Mouse (Mus musculus) adrenal gland, postnatal 25 days (tissue): Measurements from ENCODE around the gene Lemd2. TPM values are rescaled to one million over a fixed set of nuclear protein-coding genes. Genes with fewer than 3 reads are reported as not detected.
A peak's percentile ranks its signal among the peaks of the same experiment; 100 is the strongest.

Experiments used
- DNase-seq: peaks from one replicate; pipeline ENCODE4 v3.0.0; 2021; ENCODE audit warnings: mixed read lengths
- total RNA-seq: library from RNA; stranded (reverse); gene quantifications from 2 replicates; pipeline ENCODE4 v1.2.3, GENCODE M21; 2021

The Lemd2 gene
- total RNA-seq, 1 experiment from 2014 or later: 81.1 TPM

DNA sequence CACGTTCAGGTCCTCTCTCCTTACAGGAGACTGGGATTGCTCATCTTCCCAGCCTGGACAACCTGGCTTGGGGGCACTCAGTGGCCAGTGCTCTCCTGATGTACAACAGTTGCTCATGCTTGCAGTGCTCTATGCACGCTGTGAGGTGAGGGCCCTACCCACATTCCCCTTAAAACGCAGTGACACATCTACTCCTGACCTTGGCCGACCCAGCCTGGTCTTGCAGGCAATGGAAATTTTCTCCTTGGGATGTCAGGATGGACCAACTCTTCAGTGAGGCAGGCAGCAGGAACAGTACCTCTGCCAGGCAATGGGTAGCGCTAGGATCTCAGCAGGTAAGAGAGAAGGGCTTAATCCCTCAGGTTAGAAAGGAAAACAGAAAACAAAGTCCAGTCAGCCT is 17.2 kb downstream of the Lemd2 start:
- DNase-seq: peak; percentile 30

DNA sequence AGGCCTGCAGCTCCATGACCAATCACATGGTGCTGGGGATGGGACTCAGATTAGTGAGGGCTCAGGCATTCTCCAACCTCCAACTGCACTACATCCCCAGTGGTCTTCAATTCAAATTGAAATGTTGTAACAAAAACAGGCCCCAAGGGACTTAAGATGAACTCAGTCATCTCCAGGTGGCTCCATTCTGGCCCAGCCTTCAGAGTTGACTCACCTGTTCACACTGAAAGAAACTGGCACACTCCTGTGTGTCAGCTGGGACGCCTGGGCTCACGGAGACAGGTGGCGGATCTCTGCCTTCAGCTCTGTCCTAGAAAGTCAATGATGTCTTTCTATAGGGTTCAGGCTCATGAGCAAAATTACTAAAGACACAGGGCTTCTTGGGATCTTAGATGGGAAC is 18.2 kb downstream of the Lemd2 start:
- no peak for DNase-seq

DNA sequence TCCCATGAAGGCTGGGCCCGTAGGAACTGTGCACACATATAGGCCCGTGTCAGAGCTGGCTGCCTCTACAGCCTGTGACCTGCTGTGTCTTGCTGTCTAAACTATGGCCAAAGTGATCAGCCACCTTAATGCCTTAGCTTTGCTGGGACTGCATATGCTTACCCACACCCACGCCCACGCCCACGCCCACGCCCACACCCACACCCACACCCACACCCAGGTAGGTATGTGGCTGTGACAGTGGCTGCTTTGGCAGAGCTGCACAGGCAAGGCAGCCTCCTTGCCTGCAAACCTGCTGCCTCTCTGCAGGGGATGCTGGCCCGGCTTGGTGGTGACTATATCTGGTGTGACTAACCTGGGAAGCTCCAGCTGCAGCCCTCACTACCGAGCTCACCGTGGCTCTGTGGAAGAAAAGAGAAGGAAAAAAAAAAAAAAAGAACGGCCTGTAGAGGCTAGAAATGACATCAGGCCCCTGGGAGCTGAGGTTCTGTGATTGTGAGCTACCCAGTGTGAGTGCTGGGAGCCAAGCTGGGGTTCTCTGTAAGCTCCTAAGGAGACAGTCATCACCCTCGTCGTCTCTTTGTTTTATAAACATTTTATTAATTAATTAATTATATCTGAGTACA is 20.5 kb downstream of the Lemd2 start:
- DNase-seq: no peak

DNA sequence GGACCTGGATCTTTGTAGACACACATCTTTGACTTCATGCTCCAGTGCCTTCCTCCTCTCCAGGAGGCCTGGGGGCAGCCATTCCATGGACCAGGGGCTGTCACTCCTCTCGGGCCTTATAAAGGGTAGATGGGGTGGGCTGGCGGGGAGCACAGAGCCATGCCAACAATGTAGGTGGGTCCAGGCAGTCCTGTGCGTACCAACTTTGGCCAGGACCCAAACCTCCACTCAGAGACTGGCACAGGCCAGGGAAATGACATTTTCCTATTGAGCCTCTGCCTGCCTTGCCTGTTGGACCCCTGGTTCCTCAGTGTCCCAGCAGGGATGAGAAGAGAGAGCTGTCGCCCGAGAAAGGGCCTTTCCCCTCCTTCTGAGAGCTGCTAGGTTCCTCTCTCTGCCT is 21.9 kb downstream of the Lemd2 start:
- DNase-seq: no peak

GRCm38 (mm10) chr17:27181666-27182065 is 22.6 kb downstream of the Lemd2 start:
- DNase-seq: no peak

- DNase-seq: no peak
Measured at GRCm38 (mm10) chr17:27179681-27180280, 24.5 kb downstream of the Lemd2 start.

- DNase-seq: no peak
Measured at GRCm38 (mm10) chr17:27178427-27179177, 25.7 kb downstream of the Lemd2 start.

DNA sequence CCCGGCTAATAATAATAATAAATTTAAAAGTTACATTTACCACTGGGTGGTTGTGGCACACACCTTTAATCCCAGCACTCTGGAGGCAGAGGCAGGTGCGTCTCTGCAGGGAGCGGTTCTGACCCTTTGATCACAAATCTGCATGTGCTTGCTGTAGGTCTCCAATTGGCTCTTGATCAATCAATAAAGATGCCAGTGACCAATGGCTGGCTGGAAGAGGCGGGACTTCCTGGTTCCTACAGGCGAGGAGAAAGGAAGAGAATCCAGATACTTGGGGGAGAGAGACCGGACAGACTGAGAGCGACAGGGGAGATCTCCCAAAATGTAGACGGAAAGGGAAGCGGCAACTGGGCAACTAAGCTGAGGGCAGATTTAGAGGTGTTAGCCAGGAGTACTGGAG is 26.2 kb downstream of the Lemd2 start:
- no peak for DNase-seq

DNA sequence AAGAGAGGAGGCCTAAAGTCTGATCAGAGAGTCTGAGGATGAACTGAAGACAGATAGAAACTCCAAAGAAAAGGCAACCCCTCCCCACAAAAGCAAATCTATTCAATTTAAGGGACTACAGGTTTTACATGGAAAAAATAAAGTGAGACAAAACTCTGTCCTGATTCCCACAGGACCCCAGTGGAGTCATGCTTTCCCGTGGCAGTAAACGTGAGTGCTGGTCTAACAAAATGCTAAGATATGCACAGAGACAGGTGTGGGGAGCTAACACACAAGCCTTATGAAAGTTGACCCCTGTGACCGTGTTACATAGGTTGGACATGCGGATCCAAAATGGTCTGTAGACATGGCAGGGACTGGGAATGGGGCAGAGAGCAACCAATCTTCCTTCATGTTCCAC is 27.5 kb downstream of the Lemd2 start:
- DNase-seq: no peak

DNA sequence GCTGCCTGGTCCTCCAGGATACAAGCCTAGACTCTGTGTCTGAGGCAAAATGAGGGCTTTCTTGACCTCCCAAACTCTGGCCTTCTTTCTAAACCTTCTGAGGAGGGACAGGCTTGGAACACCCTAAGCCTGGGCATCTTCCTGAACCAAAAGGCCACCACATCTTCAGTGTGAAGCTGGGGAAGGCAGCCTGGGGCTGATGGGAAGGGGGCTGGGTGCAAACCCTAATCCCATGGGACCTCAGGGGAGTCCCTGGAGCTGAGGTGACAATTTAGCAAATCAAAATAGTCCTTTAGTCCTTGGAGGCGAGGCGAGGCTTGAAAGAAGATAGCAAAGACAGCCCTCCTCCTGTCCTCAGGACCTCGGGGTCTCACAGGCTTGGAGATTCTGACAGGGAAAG is 28.0 kb downstream of the Lemd2 start:
- DNase-seq: no peak

DNA sequence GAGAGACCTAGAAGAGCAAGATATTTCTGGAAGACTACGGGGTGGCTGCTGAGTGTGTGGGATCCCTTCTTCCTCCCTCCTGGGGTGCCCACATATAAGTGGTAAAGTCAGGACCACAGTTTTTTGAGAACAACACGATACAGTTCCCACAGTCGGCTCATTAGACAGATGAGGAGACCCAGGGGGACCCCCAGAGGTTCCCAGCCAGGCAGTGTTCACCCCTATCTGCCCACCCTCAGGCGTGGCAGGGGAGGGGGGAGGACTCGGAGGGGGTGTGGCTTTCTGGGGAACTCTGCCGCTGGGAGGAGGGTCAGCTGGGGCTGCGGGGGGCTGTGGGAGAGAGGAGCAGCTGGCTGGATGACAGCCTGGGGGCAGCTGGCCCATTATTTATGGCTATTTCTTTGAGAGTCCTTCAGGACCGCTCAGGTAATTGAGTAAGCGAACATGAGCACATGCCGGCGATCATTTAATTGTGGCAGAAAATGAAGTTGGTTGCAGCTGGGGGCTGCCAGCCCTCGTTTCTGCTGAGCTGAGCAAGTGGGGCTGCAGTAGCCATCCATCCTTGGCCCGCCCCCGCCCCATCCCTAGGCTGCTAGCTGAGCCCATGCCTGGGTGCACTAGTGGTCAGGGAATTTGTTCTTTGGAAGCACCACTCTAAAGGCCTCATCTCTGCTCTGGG is 28.9 kb downstream of the Lemd2 start:
- no peak for DNase-seq

DNA sequence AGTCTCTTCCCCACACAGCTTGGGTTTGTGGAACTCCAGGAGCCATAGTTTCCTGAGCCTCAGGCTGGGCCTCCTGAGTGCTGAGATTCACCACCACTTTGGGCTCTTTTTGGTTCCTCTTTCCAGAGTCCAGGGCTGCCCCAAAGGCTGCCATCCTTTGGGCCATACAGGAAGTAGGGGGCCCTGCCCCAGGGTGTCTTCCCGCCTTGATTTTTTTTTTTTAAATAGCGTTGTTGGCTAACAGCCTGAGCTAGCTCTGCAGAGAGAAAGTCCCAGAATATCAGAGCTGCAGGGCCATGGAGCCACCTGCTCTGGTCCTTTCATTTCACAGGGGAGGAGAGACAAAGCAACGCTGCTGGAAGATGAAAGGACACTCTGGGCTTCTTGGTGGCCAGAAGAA is 30.6 kb downstream of the Lemd2 start:
- DNase-seq: no peak

GRCm38 (mm10) chr17:27172459-27172858 is 31.8 kb downstream of the Lemd2 start:
- DNase-seq: no peak

- peak; percentile 38 for DNase-seq
Measured at GRCm38 (mm10) chr17:27171121-27171520, 33.1 kb downstream of the Lemd2 start.

DNA sequence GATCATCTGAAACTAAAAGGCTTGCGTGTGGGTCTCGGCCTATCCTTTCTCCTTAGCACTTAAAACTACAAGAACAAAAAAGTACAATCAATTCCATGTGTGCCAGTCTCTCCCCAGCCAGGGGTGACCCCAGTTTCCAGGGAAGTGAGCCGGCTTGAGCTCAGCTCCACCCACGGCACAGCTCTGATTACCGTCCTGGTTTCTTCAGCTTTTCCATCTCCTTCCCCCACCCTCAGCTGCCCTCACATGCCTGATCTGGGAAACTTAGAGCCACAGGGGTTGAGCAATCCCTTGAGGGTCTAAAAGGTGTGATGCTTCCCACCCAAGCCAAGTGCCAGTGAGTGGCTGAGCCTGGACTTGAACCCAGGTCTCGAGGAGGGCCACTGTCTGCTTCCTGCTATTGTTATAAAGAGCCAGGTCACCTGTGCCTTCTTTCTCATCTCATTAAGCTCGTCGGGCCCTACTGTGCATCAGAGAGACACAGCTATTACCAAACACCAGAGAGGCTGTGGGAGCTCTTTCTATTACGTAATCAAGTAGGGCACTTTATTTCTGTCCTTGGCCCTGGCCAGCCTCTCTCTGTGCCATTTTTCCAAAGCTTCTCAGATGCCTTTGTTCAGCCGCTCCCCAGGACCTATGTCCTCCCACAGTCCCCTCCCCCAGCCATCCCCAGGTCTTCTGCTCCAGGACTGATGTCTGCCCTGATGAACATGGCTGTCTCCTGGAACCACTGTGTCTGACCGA is 34.1 kb downstream of the Lemd2 start:
- no peak for DNase-seq

GRCm38 (mm10) chr17:27168569-27168968 is 35.7 kb downstream of the Lemd2 start:
- no peak for DNase-seq

DNA sequence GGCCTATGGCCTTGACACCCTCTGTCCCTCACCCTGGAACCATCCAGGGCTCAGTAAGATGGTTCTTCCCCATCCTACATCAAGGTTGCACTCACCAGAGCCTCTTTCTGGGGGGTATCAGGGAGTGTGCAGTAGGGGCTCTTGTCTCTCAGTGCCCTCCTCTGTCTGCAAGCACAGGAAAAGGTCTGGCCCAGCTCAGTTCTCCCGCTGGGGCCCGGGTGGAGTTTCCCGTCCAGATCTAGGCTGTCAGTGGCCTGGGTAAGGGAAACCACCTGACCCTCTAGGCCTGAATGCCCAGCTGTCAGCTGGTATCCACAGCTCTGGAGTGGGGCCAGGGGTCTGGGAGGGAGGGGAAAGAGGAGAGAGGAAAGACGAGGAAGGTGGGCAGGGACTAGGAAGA is 36.7 kb downstream of the Lemd2 start, which contains the start of gene Ip6k3:
Gene Ip6k3, minus strand, starts transcription at position 251 of the 400 bp plus-strand sequence.
- DNase-seq: no peak

- DNase-seq: no peak
Measured at GRCm38 (mm10) chr17:27166901-27167300, 37.4 kb downstream of the Lemd2 start.

GRCm38 (mm10) chr17:27165054-27165773 is 39.1 kb downstream of the Lemd2 start:
- DNase-seq: peak; percentile 60

DNA sequence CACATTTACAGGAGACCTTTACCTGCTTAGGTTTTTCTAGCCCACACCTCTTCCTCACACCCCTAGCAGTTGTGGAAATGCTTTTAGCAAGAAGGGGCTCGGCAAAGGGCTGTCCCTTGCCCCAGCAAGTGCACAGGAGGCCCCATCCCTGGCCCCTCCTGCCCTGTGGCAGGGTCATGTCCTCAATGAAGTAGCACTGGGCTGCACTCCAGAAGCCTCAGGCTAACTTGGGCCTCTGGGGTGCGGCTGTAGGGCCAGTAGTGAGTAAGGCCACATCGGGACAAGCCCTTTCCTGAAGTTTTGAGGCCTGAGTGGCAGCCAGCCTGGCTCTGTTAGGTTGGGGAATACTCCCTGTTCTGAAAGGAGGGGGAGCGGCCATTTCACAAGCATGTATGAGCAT is 43.4 kb downstream of the Lemd2 start:
- DNase-seq: peak; percentile 35

- DNase-seq: no peak
Measured at GRCm38 (mm10) chr17:27159169-27159568, 45.1 kb downstream of the Lemd2 start.

GRCm38 (mm10) chr17:27158439-27158838 is 45.8 kb downstream of the Lemd2 start:
- no peak for DNase-seq
